Mouse (Mus musculus): ENCODE measurements at regions not wholly inside any gene's neighbourhood (a gene's known extent, or its start where the extent isn't known, plus 50 kb on each side); places are given as distances from the start of the nearest gene placed in this dataset.

GRCm38 (mm10) chr8:30946154-30947065, 2482.1 kb upstream of the 5930422O12Rik start:
- DNase-seq (ENCODE audit: low read depth, low spot score): no peak

GRCm38 (mm10) chr8:30952818-30953217, 2475.7 kb upstream of the 5930422O12Rik start:
- no peak for DNase-seq (ENCODE audit: low read depth, low spot score)

DNA sequence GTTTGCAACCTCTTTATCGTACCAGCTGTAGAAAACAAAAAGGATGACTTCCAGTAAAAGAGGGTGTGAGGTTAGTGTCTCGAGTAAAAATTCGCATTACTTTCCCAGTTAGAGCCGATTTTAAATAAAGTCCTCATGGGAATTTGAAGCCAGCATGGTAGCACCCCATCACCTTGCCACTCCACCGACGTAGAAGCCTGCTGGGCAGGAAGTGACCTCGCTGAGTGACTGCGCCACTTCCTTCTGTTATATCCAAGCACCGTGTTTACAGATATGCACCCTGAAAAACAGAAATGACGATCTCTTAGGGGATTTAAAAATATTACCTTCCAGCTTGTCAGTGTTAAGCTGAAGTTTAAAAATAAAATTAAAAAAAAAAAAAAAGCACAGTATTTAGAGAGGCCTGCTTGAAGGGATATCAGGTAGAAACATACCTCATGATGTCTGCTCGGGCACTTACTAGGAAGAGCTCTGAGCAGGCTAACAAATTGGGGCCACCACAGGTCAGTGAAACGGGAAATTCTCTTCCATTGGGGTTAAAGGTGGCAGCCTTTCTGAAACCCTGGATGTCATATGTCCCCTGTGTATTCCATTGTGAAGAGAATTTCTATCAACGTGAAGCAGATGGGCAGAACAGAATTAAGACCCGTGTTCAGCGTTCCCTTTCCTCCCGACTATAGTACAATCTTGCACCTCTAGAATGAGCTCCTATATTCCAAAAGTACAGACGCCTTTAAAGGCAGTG, 2468.9 kb upstream of the 5930422O12Rik start:
- DNase-seq (ENCODE audit: low read depth, low spot score): no peak

DNA sequence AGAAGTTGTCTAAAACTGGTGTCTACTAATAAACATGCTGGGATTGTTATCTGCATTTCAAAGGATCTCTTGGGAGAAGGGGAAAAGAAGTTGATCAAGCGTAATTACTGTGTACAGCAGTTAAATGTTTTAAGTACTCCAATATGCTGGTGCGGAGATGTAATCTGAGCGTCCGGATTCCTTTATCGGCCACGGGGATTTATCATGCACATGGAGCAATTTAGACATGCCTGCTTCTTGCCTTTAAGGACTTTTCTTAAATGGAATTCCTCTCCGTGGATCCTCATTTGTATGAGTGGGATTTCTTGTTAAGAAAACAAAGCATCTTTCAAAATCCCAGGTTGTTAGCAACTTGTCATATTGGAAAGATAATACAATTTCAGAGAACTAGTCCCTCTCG, 2468.0 kb upstream of the 5930422O12Rik start:
- DNase-seq (ENCODE audit: low read depth, low spot score): no peak

DNA sequence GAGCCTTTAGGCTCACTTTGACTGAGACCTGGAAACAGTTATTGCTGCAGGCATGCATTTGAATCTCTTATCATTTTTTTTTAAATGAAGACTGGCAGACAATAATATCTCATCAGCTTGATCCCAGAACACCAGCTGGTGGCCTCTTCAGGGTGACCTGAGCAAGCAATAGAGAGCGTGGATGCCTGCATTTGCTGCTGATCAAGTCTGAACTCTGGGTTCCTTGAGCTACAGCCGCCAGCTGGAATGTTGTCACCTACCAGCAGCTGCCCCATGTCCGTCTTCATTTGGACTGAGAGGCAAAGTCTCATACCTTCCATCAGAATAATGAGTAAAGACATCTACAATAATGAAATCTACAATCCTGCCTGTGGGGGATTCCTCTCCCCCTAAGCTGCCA, 2466.3 kb upstream of the 5930422O12Rik start:
- no peak for DNase-seq (ENCODE audit: low read depth, low spot score)

GRCm38 (mm10) chr8:30982814-30983213, 2445.7 kb upstream of the 5930422O12Rik start:
- DNase-seq (ENCODE audit: low read depth, low spot score): no peak

- no peak for DNase-seq (ENCODE audit: low read depth, low spot score)
These were observed 2440.5 kb upstream of the 5930422O12Rik start for GRCm38 (mm10) chr8:30988051-30988450.

DNA sequence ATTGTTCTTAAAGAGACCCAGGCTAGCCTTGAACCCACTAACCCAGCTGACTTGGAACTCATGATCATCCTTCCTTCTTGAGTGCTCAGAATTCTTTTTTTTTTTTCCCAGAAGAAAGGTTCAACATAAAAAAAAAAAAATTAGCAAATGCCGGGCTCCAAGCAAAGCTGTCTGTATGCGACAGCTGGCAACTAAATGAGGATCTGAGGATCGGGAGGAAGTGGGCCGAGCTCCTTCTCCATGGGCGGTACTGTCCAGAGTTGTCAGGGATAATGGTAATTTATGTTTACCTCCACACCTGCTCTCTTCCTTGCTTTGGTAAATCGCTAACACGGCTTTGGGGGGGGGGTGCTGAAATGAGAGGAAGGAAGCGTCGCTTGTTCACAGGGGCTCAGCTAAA, 2429.9 kb upstream of the 5930422O12Rik start:
- DNase-seq (ENCODE audit: low read depth, low spot score): no peak

DNA sequence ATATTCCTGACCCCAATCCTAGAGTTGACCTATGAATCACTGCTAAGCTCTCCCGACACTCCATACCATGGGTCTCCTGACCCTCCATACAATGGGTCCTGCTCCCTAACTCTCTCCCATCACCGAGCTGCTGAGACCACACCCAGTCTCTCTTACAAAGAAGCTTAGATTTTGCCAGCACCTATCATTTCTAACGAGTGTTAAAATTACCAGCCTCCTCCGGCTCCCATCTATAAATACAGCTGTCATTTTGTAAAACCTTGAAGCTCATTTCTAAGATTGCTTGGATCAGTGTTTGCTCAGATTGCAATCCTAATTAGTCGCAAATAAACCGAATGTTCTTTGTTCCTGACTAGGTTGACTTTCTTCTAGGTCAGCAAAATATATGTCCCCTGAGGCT, 2428.4 kb upstream of the 5930422O12Rik start:
- DNase-seq (ENCODE audit: low read depth, low spot score): no peak

DNA sequence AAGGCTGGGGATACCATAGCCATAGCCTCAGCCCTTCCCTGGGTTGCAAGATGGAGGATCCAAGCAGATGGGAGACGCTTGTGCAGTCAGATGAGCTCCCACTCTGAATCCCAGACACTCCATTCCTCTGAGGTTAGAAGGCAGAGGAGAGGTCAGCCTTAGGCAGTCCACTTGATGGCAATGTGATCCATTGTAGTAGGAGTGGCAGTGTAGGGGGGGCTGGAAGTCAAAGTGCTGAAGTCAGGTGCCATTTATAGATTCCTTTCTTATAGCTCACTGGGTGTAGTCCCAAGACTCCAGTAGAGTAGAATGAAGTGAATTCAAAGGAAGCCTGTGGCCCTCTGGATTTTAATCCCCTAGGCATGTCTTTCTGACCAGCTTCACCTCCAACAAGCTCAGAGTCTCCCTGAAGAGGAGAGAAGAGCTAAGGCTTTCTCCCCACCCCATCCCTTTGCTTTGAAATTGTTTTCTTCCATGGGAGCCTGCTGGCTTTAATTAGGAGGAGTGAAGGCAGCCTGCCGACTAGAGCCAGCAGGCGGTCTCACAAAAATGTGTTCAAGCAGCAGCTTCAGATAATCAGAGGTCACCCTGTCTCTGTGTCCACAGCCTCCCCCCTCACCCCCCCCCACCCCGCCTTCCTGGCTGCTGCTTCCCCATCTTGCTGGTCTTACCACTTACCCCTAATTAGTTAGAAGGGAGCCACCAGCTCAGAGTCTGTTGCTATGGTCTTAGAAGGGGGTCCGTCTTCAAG, 2426.4 kb upstream of the 5930422O12Rik start:
- DNase-seq (ENCODE audit: low read depth, low spot score): no peak

- no peak for DNase-seq (ENCODE audit: low read depth, low spot score)
These were observed 2420.2 kb upstream of the 5930422O12Rik start for GRCm38 (mm10) chr8:31008309-31008708.

GRCm38 (mm10) chr8:31012068-31012467, 2416.4 kb upstream of the 5930422O12Rik start:
- DNase-seq (ENCODE audit: low read depth, low spot score): no peak

DNA sequence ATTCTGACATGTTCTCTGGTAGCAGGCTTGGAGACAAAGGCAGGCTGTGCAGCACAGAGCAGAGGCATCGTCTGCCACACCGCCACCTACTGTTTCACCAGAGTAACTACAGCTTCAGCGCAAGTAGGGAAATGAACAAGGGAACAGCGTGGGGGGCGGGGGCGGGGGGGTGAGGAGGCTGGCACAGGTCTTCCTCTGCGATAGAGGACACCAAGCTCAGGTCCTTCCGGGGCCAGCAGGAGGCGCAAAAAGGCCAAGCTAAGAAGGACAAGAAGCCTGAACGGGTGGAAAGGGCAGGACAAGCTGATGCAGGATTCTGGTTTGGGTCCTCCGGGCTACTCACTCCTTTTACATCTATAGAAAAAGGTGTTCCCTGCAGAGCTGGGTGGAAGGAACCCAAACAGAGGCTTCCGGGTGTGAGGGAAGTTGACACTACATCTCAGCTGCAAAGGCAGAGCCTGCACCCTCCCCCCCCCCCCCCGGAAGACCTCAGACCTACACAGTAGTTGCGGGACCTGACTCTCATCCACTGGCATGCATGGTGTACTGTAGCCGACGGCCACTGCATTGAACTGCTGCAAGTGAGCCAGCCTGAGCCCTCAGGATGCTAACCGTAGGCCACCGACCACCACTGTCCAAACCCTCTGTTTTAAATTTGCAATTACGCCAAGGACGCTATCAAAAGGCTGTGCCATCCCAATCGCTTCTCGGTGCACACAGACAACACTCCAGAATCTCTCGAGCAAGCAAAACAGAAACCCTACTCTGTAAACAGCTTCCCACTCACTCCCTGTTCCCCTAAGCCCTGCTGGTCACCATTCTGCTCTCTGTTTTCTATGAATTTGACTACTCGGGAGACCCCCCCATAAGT, 2396.6 kb upstream of the 5930422O12Rik start:
- DNase-seq (ENCODE audit: low read depth, low spot score): peak; percentile 68

- DNase-seq (ENCODE audit: low read depth, low spot score): peak; percentile 67
These were observed 2395.2 kb upstream of the 5930422O12Rik start for GRCm38 (mm10) chr8:31033281-31033680.

DNA sequence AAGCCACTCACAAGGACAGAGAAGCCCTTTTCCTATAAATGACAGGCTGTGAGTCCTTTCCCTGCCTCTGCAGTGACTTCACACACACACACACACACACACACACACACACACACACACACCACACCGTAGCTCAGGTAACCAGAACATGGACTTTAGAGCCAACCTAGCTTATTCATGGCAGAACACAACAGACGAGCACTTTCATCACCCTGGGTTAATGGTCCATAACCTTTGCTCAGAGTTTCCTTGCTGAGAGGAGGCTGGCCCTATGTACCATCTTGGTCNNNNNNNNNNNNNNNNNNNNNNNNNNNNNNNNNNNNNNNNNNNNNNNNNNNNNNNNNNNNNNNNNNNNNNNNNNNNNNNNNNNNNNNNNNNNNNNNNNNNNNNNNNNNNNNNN, 2391.6 kb upstream of the 5930422O12Rik start:
- DNase-seq (ENCODE audit: low read depth, low spot score): no peak
